Mouse (Mus musculus): ENCODE measurements around the gene Gm9944. TPM values are rescaled to one million over a fixed set of nuclear protein-coding genes. Genes with fewer than 3 reads are reported as not detected.

The Gm9944 gene
- polyA plus RNA-seq (2015; fragmentation: Nextera tagmentation; extraction: Ambion mirVana) = not detected in 2 replicates

DNA sequence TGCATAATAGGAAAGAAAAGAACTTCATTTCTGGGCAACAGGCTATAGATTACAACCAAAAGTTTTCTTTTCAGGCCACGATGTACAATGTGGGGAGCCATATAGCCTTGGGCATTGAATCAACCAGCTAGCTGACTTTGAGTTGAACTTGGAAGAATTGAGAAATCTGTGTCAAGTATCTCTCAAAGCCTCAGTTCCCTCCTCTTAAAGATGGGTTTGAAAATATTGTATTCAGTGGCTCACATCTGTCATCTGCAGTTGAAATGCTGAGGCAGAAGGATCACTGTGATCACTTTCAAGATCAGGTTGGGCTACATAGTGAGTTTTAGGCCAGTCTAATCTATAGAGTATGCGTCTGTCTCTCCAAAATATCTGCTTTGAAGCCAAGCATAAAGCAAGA is at the start of gene Gm9944:
Gene Gm9944, minus strand, starts transcription at position 101 of the 400 bp plus-strand sequence.
- Histone ChIP-seq H3K9me3 (peaks cover 22% of the 10 kb centered on the region), H3K36me3 (replicated peaks) (no peaks in the 10 kb centered on the region), H3K4me2 (no peak within 1 kb of the TSS), H3K27ac (no peak within 1 kb of the TSS), H3K4me3 (no peak within 1 kb of the TSS), H3K4me1 (no peaks in the 10 kb centered on the region), H3K27me3 (replicated peaks) (no peaks in the 10 kb centered on the region), H3K9ac (no peak within 1 kb of the TSS)
- ATAC-seq (replicated peaks) = no peak
- whole genome bisulfite sequencing = 65% methylated on average over 2 of the region's 2 CpGs

DNA sequence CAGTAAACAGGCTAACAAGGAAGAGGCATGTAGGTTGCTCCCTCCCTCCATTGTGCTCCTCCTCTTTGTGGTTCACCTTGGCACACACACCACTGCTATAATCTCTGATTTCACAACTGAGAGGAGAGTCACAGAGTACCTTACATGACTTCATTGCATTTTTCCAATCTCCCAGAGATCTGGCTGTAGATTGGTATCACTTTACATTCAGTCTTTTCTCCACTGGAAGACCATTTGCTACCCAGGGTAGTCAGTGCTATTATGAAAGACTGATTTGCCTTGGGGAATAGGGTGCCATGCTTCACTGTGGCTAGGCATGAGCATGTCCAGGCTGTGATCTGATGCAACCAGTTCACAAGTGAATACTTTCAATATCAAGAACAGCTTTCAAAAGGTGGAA is 40.2 kb upstream of the Gm9944 start:
- H3K27me3 ChIP-seq (replicated peaks) = no peaks in the 10 kb centered on the region
- H3K27ac ChIP-seq = no peak overlapping the region
- no peaks in the 10 kb centered on the region for H3K36me3 ChIP-seq (replicated peaks)
- H3K4me1 ChIP-seq = no peaks in the 10 kb centered on the region
- no peak for ATAC-seq (replicated peaks)
- H3K9ac ChIP-seq = no peak overlapping the region
- no peak overlapping the region for H3K4me2 ChIP-seq
- peaks cover 24% of the 10 kb centered on the region for H3K9me3 ChIP-seq
- no peak overlapping the region for H3K4me3 ChIP-seq

DNA sequence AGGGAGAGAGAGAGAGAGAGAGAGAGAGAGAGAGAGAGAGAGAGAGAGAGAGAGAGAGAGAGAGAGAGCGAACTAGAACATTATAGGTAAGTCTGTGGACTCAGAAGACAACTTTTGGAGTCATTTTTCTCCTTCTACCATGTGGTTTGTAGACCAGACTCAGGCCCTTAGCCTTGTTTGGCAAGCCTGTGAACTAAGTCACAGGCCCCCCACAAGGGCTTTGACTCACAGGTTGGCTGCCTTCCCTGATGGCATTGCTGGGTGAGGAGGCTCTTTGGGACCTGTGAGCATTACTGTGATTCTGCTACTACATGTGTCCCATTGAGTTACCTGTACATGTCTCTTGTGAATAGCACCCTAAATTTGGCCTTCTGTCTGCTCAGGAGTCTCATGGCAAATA is 15.0 kb upstream of the Gm9944 start:
- Histone ChIP-seq H3K9me3 (0 out of 2 replicates have a peak, but pooled peaks cover 29% of the 10 kb centered on the region), H3K4me2 (no peak overlapping the region), H3K4me1 (no peaks in the 10 kb centered on the region), H3K4me3 (no peak overlapping the region), H3K27me3 (replicated peaks) (no peaks in the 10 kb centered on the region), H3K36me3 (replicated peaks) (no peaks in the 10 kb centered on the region), H3K9ac (no peak overlapping the region), H3K27ac (no peak overlapping the region)
- no peak for ATAC-seq (replicated peaks)
- 92% methylated on average over 1 of the region's 1 CpGs for whole genome bisulfite sequencing

DNA sequence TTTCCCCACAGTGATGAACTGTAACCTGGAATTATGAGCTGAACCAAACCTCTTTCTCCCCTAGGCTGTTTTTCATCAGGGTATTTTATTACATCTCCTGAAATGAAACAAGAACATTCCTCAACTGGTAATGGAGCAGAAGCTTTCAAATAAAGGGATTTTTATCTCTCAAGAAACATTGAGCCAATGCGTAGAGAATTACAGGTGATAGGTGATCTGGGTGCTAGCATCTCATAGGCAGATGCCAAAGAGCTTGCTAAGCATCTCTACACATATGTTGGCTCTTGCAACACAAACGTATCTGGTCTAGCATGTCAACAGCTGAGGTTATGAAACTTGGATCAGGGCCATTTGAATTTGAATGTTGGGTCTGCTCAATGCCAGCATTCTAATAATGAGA is 12.1 kb upstream of the Gm9944 start:
- Histone ChIP-seq H3K36me3 (replicated peaks) (no peaks in the 10 kb centered on the region), H3K4me2 (no peak overlapping the region), H3K4me3 (no peak overlapping the region), H3K9me3 (peaks cover 22% of the 10 kb centered on the region), H3K27ac (no peak overlapping the region), H3K4me1 (no peaks in the 10 kb centered on the region), H3K27me3 (replicated peaks) (no peaks in the 10 kb centered on the region), H3K9ac (no peak overlapping the region)
- no peak for ATAC-seq (replicated peaks)
- WGBS = 79% methylated on average over 2 of the region's 2 CpGs

DNA sequence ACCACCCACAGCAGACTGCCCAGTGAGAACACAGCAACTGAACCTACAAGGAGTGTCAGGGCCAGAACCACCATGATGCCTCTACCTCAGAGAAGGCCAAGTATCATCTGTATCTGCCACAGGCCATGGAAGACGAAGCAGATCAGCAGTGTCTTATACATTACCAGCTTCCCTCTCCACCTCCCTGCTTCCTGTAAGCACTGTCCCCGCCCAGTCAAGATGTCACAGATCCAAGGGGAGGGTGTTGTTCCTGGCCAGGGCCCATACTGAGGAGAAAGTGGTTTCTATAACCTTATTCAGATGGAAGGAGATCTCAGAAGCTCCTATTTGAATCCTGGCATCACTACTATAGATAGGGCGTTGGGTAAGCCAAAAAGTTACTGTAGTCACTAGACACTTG is 10.5 kb upstream of the Gm9944 start, which contains the start of gene Aadacl3:
Gene Aadacl3, minus strand, starts transcription at position 101 of the 400 bp plus-strand sequence.
- Histone ChIP-seq H3K27ac (no peak within 1 kb of the TSS), H3K36me3 (replicated peaks) (no peaks in the 10 kb centered on the region), H3K27me3 (replicated peaks) (no peaks in the 10 kb centered on the region), H3K4me1 (no peaks in the 10 kb centered on the region), H3K9ac (no peak within 1 kb of the TSS), H3K4me2 (no peak within 1 kb of the TSS), H3K9me3 (peaks cover 22% of the 10 kb centered on the region), H3K4me3 (no peak within 1 kb of the TSS)
- WGBS = 84% methylated on average over 3 of the region's 3 CpGs
- ATAC-seq (replicated peaks) = no peak

DNA sequence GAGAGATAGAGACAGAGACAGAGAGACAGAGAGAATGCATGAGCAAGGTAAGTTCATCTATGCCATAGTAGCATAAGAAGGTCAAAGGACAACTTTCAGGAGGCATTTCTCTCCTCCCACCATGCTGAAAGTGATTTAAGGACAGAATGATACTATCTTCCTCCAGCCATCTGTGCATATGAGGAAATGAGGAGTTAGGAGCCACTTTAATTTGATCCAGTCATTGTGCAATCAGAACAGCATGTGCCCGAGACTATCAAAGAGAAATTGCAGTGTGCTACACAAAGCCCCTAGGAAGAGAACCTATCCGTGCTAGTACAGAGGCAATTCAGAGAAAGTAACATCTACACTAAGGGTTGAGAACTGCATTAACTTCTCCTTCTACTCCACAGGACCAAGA is 4.6 kb downstream of the Gm9944 start:
- H3K4me3 ChIP-seq = no peak overlapping the region
- H3K36me3 ChIP-seq (replicated peaks) = no peaks in the 10 kb centered on the region
- WGBS = 84% methylated on average over 2 of the region's 2 CpGs
- H3K4me2 ChIP-seq = no peak overlapping the region
- no peaks in the 10 kb centered on the region for H3K4me1 ChIP-seq
- H3K27ac ChIP-seq = no peak overlapping the region
- ATAC-seq (replicated peaks) = no peak
- peaks cover 14% of the 10 kb centered on the region; the same call in 1 of the 2 replicates for H3K9me3 ChIP-seq
- H3K27me3 ChIP-seq (replicated peaks) = no peaks in the 10 kb centered on the region
- no peak overlapping the region for H3K9ac ChIP-seq

DNA sequence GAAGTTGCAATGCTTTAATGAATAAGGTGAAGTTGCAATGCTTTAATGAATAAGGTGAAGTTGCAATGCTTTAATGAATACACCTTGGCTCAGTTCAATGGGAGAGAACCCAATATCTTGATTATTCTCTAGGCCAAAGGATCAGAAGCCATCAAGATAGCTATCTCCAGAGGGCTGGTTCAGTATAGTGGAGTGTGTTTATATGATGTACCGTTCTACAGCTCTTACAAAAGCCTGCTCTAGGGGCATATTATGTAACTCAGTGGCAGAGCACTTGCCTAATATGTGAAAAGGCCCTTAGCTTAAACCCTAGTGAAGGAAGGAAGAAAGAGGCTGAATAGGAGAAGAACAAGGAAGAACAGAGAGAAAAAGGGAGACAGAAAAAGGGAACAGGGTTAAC is 11.5 kb downstream of the Gm9944 start:
- Histone ChIP-seq H3K4me2 (no peak overlapping the region), H3K27ac (no peak overlapping the region), H3K27me3 (replicated peaks) (no peaks in the 10 kb centered on the region), H3K36me3 (replicated peaks) (no peaks in the 10 kb centered on the region), H3K4me3 (no peak overlapping the region), H3K9me3 (peaks cover 21% of the 10 kb centered on the region), H3K4me1 (no peaks in the 10 kb centered on the region), H3K9ac (no peak overlapping the region)
- 76% methylated on average over 1 of the region's 1 CpGs for WGBS
- no peak for ATAC-seq (replicated peaks)

DNA sequence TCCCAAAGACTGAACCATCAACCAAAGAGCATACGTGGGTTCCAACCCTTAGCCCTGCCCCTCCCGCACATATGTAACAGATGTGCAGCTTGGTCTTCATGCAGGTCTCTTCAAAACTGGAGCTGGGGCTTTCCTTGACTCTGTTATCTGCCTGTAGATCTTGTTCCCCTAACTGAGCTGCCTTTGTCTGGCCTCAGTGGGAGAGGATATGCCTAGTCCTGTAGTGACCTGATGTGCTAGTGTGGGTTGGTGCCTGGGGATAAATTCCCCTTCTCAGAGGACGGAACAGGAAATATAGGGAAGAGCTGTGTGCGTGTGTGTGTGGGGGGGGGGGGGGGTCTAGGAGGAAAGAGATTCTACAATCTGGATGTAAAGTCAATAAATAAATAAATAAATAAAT is 12.0 kb downstream of the Gm9944 start:
- Histone ChIP-seq H3K9me3 (peaks cover 17% of the 10 kb centered on the region), H3K9ac (no peak overlapping the region), H3K4me1 (no peaks in the 10 kb centered on the region), H3K27ac (no peak overlapping the region), H3K36me3 (replicated peaks) (no peaks in the 10 kb centered on the region), H3K4me3 (no peak overlapping the region), H3K4me2 (no peak overlapping the region), H3K27me3 (replicated peaks) (no peaks in the 10 kb centered on the region)
- ATAC-seq (replicated peaks) = no peak
- WGBS = 83% methylated on average over 4 of the region's 4 CpGs

DNA sequence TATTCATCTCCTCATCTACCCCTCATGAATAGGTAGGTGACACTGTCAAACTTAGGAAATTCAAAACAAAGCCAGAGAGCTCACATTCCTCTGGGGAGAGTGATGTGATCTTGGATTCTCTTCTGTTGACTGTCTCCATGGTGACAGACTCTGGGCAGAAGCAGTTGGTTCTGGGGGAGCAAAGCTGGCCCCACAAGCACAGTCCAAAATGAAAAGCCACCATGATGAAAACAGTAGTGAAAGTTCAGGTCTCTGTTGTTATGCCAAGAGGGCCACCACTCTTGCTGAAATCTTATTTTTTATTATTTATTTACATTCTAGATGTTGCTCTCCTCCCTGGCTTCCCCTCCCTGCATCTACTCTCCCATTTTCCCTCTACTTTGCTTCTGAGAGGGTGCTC is 14.4 kb downstream of the Gm9944 start, which contains the start of gene 1700012P22Rik:
Gene 1700012P22Rik, minus strand, starts transcription at position 101 of the 400 bp plus-strand sequence.
- no peak within 1 kb of the TSS for H3K4me2 ChIP-seq
- no peaks in the 10 kb centered on the region for H3K36me3 ChIP-seq (replicated peaks)
- H3K4me3 ChIP-seq = no peak within 1 kb of the TSS
- no peak within 1 kb of the TSS for H3K9ac ChIP-seq
- no peaks in the 10 kb centered on the region for H3K27me3 ChIP-seq (replicated peaks)
- no peaks in the 10 kb centered on the region for H3K4me1 ChIP-seq
- H3K27ac ChIP-seq = no peak within 1 kb of the TSS
- H3K9me3 ChIP-seq = peaks cover 17% of the 10 kb centered on the region
- no peak for ATAC-seq (replicated peaks)

DNA sequence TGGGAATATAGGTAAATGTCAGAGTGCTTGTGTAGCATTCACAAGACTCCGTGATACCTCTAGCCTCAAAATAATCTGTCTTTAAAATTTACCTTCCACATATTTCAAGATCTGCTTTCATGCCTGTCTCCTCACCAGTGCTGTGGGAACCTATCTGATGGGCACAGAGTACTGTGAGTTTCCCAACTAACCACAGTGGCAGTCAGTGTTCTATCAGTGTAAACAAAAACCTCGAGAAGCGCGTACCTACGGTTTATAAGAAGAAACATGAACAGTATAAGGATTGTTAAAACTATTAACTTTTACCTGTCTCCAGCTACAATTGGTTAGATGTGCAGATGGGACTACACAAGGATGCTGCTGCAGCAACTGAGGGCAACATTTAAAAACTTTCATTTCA is 19.9 kb downstream of the Gm9944 start:
- ATAC-seq (replicated peaks) = no peak
- Histone ChIP-seq H3K27ac (no peak overlapping the region), H3K4me2 (no peak overlapping the region), H3K36me3 (replicated peaks) (no peaks in the 10 kb centered on the region), H3K9me3 (peaks cover 8% of the 10 kb centered on the region), H3K27me3 (replicated peaks) (no peaks in the 10 kb centered on the region), H3K4me3 (no peak overlapping the region), H3K4me1 (no peaks in the 10 kb centered on the region), H3K9ac (no peak overlapping the region)
- WGBS = 83% methylated on average over 5 of the region's 5 CpGs

DNA sequence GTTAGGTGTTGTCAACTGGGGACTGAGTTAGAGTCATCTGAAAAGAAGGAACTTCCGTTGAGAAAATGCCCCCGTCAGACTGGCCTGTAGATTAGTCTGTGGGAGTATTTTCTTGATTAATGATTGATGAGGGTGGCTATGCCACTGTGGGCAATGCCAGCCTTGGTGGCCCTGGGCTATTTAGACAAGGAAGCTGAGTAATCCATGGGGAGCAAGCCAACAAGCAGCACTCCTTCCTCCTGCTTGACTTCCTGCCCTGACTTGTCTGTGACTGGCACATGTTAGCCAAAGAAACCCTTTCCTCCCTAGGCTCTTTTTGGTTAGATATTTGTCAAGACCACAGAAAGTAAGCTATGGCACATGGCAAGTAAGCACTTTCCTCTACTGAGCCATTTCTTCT is 22.4 kb downstream of the Gm9944 start:
- H3K9me3 ChIP-seq = peaks cover 7% of the 10 kb centered on the region
- WGBS = 88% methylated on average over 2 of the region's 2 CpGs
- H3K4me1 ChIP-seq = no peaks in the 10 kb centered on the region
- H3K9ac ChIP-seq = no peak overlapping the region
- H3K27me3 ChIP-seq (replicated peaks) = no peaks in the 10 kb centered on the region
- no peak overlapping the region for H3K4me2 ChIP-seq
- no peak overlapping the region for H3K4me3 ChIP-seq
- H3K27ac ChIP-seq = no peak overlapping the region
- no peaks in the 10 kb centered on the region for H3K36me3 ChIP-seq (replicated peaks)
- no peak for ATAC-seq (replicated peaks)

DNA sequence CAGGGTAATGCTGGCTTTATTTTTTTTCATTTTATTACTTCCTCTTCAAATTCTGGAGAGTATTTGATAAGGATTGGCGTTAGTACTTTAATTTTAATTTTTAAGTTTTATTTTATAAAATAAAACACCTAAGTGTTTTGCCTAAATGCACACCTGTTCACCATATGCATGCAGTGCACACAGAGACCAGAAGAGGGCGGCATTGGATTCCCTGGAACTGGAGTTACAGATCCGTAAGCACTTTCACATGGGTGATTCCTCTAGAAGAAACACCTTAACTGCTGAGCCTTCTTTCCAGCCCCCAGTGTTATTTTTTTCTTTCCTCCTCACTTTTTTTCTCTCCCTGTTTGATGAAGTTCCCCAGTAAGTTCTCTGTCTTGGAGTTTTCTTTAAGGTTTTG is 24.2 kb downstream of the Gm9944 start:
- Histone ChIP-seq H3K27me3 (replicated peaks) (no peaks in the 10 kb centered on the region), H3K4me3 (no peak overlapping the region), H3K9me3 (peaks cover 7% of the 10 kb centered on the region), H3K27ac (no peak overlapping the region), H3K4me2 (no peak overlapping the region), H3K36me3 (replicated peaks) (no peaks in the 10 kb centered on the region), H3K9ac (no peak overlapping the region), H3K4me1 (no peaks in the 10 kb centered on the region)
- no peak for ATAC-seq (replicated peaks)
- WGBS = 24% methylated on average over 3 of the region's 3 CpGs

DNA sequence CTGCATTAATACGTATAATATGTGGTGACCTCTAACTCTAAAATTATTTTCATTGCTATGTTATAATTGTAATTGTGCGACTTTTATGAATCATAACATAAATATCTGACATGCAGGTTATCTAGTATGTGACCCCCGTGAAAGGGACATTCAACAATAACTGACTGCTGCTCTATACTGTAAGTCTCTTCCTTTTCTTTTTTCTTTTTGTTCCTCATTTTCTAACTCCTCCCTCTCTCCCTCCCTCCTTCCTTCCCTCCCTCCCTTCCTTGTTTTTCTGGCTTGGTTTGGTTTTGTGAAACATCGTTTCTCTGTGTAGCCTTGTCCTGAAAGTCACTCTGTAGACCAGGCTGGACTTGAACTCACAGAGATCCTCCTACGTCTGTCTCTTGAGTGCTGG is 28.5 kb downstream of the Gm9944 start:
- no peaks in the 10 kb centered on the region; the same call in 1 of the 2 replicates for H3K9me3 ChIP-seq
- no peak overlapping the region for H3K4me3 ChIP-seq
- no peaks in the 10 kb centered on the region for H3K27me3 ChIP-seq (replicated peaks)
- no peak for ATAC-seq (replicated peaks)
- H3K9ac ChIP-seq = no peak overlapping the region
- H3K27ac ChIP-seq = no peak overlapping the region
- no peaks in the 10 kb centered on the region for H3K4me1 ChIP-seq
- no peaks in the 10 kb centered on the region for H3K36me3 ChIP-seq (replicated peaks)
- H3K4me2 ChIP-seq = no peak overlapping the region
- WGBS = 83% methylated on average over 5 of the region's 5 CpGs

All from midbrain, embryonic 15.5 days (tissue).